Mouse (Mus musculus): ENCODE measurements around the gene Ush2a. TPM values are rescaled to one million over a fixed set of nuclear protein-coding genes. Genes with fewer than 3 reads are reported as not detected.

The Ush2a gene
- polyA plus RNA-seq, 1 experiment from 2014 or later = not detected

GRCm38 (mm10) chr1:188321534-188321933, 59.7 kb downstream of the Ush2a start:
- H3K27me3 ChIP-seq (ENCODE audit: insufficient read depth, low read length) = no peaks in the 10 kb centered on the region
- H3K36me3 ChIP-seq (ENCODE audit: insufficient read depth) = no peaks in the 10 kb centered on the region
- H3K4me3 ChIP-seq (ENCODE audit: low read depth, low read length) = no peak overlapping the region
- H3K27ac ChIP-seq (ENCODE audit: low read depth) = no peak overlapping the region
- WGBS = 82% methylated on average over 7 of the region's 7 CpGs
- no peaks in the 10 kb centered on the region for H3K4me1 ChIP-seq (ENCODE audit: insufficient read depth)
- ATAC-seq (ENCODE audit: insufficient read depth) (no peak), DNase-seq (no peak)
- no peaks in the 10 kb centered on the region for H3K9me3 ChIP-seq (ENCODE audit: low read depth, low read length)
- no peak overlapping the region for H3K4me2 ChIP-seq
- peak; percentile 46 for TF ChIP-seq CTCF (IDR thresholded peaks at IDR 0.05; ENCODE audit: low read depth)
- no peak overlapping the region for H3K9ac ChIP-seq

- Histone ChIP-seq H3K4me3 (ENCODE audit: low read depth, low read length) (no peak overlapping the region), H3K9me3 (ENCODE audit: low read depth, low read length) (no peaks in the 10 kb centered on the region), H3K9ac (no peak overlapping the region), H3K4me1 (ENCODE audit: insufficient read depth) (no peaks in the 10 kb centered on the region), H3K27ac (ENCODE audit: low read depth) (no peak overlapping the region), H3K4me2 (no peak overlapping the region), H3K36me3 (ENCODE audit: insufficient read depth) (no peaks in the 10 kb centered on the region), H3K27me3 (ENCODE audit: insufficient read depth, low read length) (no peaks in the 10 kb centered on the region)
- ATAC-seq (ENCODE audit: insufficient read depth) = no peak
- TF ChIP-seq CTCF (IDR thresholded peaks at IDR 0.05; ENCODE audit: low read depth) = no peak
- no peak for DNase-seq
- 73% methylated on average over 2 of the region's 2 CpGs for WGBS
Measured at GRCm38 (mm10) chr1:188330406-188330805, 68.6 kb downstream of the Ush2a start.

- Histone ChIP-seq H3K4me2 (no peak overlapping the region), H3K4me3 (ENCODE audit: low read depth, low read length) (no peak overlapping the region), H3K27me3 (ENCODE audit: insufficient read depth, low read length) (no peaks in the 10 kb centered on the region), H3K9me3 (ENCODE audit: low read depth, low read length) (no peaks in the 10 kb centered on the region), H3K9ac (no peak overlapping the region), H3K27ac (ENCODE audit: low read depth) (no peak overlapping the region), H3K4me1 (ENCODE audit: insufficient read depth) (no peaks in the 10 kb centered on the region), H3K36me3 (ENCODE audit: insufficient read depth) (no peaks in the 10 kb centered on the region)
- DNase-seq (no peak), ATAC-seq (ENCODE audit: insufficient read depth) (no peak)
- WGBS = 75% methylated on average over 2 of the region's 2 CpGs
- no peak for TF ChIP-seq CTCF (IDR thresholded peaks at IDR 0.05; ENCODE audit: low read depth)
Measured at GRCm38 (mm10) chr1:188333936-188334335, 72.1 kb downstream of the Ush2a start.

GRCm38 (mm10) chr1:188347762-188348161, 85.9 kb downstream of the Ush2a start:
- Histone ChIP-seq H3K4me1 (ENCODE audit: insufficient read depth) (no peaks in the 10 kb centered on the region), H3K9me3 (ENCODE audit: low read depth, low read length) (no peaks in the 10 kb centered on the region), H3K36me3 (ENCODE audit: insufficient read depth) (no peaks in the 10 kb centered on the region), H3K4me3 (ENCODE audit: low read depth, low read length) (no peak overlapping the region), H3K27ac (ENCODE audit: low read depth) (no peak overlapping the region), H3K27me3 (ENCODE audit: insufficient read depth, low read length) (no peaks in the 10 kb centered on the region), H3K9ac (no peak overlapping the region), H3K4me2 (no peak overlapping the region)
- no peak for TF ChIP-seq CTCF (IDR thresholded peaks at IDR 0.05; ENCODE audit: low read depth)
- DNase-seq = no peak
- WGBS = 34% methylated on average over 2 of the region's 2 CpGs
- no peak for ATAC-seq (ENCODE audit: insufficient read depth)

- Histone ChIP-seq H3K9me3 (ENCODE audit: low read depth, low read length) (no peaks in the 10 kb centered on the region), H3K4me3 (ENCODE audit: low read depth, low read length) (no peak overlapping the region), H3K27me3 (ENCODE audit: insufficient read depth, low read length) (no peaks in the 10 kb centered on the region), H3K27ac (ENCODE audit: low read depth) (no peak overlapping the region), H3K4me2 (no peak overlapping the region), H3K9ac (no peak overlapping the region), H3K4me1 (ENCODE audit: insufficient read depth) (no peaks in the 10 kb centered on the region), H3K36me3 (ENCODE audit: insufficient read depth) (no peaks in the 10 kb centered on the region)
- ATAC-seq (ENCODE audit: insufficient read depth) = no peak
- WGBS = 82% methylated on average over 2 of the region's 2 CpGs
- TF ChIP-seq CTCF (IDR thresholded peaks at IDR 0.05; ENCODE audit: low read depth) = no peak
- DNase-seq = no peak
Measured at GRCm38 (mm10) chr1:188354726-188355125, 92.9 kb downstream of the Ush2a start.

- TF ChIP-seq CTCF (IDR thresholded peaks at IDR 0.05; ENCODE audit: low read depth) = no peak
- Histone ChIP-seq H3K9ac (no peak overlapping the region), H3K4me1 (ENCODE audit: insufficient read depth) (no peaks in the 10 kb centered on the region), H3K4me2 (no peak overlapping the region), H3K27me3 (ENCODE audit: insufficient read depth, low read length) (no peaks in the 10 kb centered on the region), H3K36me3 (ENCODE audit: insufficient read depth) (no peaks in the 10 kb centered on the region), H3K9me3 (ENCODE audit: low read depth, low read length) (no peaks in the 10 kb centered on the region), H3K27ac (ENCODE audit: low read depth) (no peak overlapping the region), H3K4me3 (ENCODE audit: low read depth, low read length) (no peak overlapping the region)
- DNase-seq = no peak
- WGBS = 60% methylated on average over 3 of the region's 3 CpGs
- ATAC-seq (ENCODE audit: insufficient read depth) = no peak
Measured at GRCm38 (mm10) chr1:188363548-188363947, 101.7 kb downstream of the Ush2a start.

GRCm38 (mm10) chr1:188385180-188385579, 123.4 kb downstream of the Ush2a start:
- Histone ChIP-seq H3K27ac (ENCODE audit: low read depth) (no peak overlapping the region), H3K36me3 (ENCODE audit: insufficient read depth) (no peaks in the 10 kb centered on the region), H3K9ac (no peak overlapping the region), H3K27me3 (ENCODE audit: insufficient read depth, low read length) (no peaks in the 10 kb centered on the region), H3K4me1 (ENCODE audit: insufficient read depth) (no peaks in the 10 kb centered on the region), H3K9me3 (ENCODE audit: low read depth, low read length) (no peaks in the 10 kb centered on the region), H3K4me3 (ENCODE audit: low read depth, low read length) (no peak overlapping the region), H3K4me2 (no peak overlapping the region)
- no peak for ATAC-seq (ENCODE audit: insufficient read depth)
- 74% methylated on average over 1 of the region's 1 CpGs for WGBS
- TF ChIP-seq CTCF (IDR thresholded peaks at IDR 0.05; ENCODE audit: low read depth) = peak; percentile 33; the same call in 1 of the 2 replicates
- no peak for DNase-seq

GRCm38 (mm10) chr1:188385733-188386261, 124.0 kb downstream of the Ush2a start:
- no peak overlapping the region for H3K27ac ChIP-seq (ENCODE audit: low read depth)
- no peak for ATAC-seq (ENCODE audit: insufficient read depth)
- no peak overlapping the region for H3K4me3 ChIP-seq (ENCODE audit: low read depth, low read length)
- no peaks in the 10 kb centered on the region for H3K9me3 ChIP-seq (ENCODE audit: low read depth, low read length)
- no peaks in the 10 kb centered on the region for H3K36me3 ChIP-seq (ENCODE audit: insufficient read depth)
- no peaks in the 10 kb centered on the region for H3K27me3 ChIP-seq (ENCODE audit: insufficient read depth, low read length)
- H3K4me1 ChIP-seq (ENCODE audit: insufficient read depth) = no peaks in the 10 kb centered on the region
- no peak overlapping the region for H3K9ac ChIP-seq
- 40% methylated on average over 7 of the region's 7 CpGs for WGBS
- TF ChIP-seq CTCF (IDR thresholded peaks at IDR 0.05; ENCODE audit: low read depth) = no peak
- H3K4me2 ChIP-seq = no peak overlapping the region
- DNase-seq = no peak

Data from lung, embryonic 14.5 days (tissue).